Mouse (Mus musculus): Measurements from ENCODE around the gene Ttll7. TPM values are rescaled to one million over a fixed set of nuclear protein-coding genes. Genes with fewer than 3 reads are reported as not detected.

The Ttll7 gene
- polyA plus RNA-seq, 1 experiment, result not detected

GRCm38 (mm10) chr3:146848112-146848511, 4.1 kb upstream of the Ttll7 start:
- Histone ChIP-seq H3K27me3 (ENCODE audit: control insufficient read depth) (peaks cover 10% of the 10 kb centered on the region), H3K9me3 (ENCODE audit: control insufficient read depth, low read length) (no peaks in the 10 kb centered on the region), H3K4me3 (replicated peaks) (no peak overlapping the region), H3K4me1 (ENCODE audit: control insufficient read depth) (no peaks in the 10 kb centered on the region; the same call in 1 of the 2 replicates), H3K36me3 (ENCODE audit: control insufficient read depth) (no peaks in the 10 kb centered on the region)
- TF ChIP-seq TAL1 (IDR thresholded peaks at IDR 0.05; ENCODE audit: low read length) (no peak), GATA1 (IDR thresholded peaks at IDR 0.05; ENCODE audit: low read length) (no peak)

- H3K9me3 ChIP-seq (ENCODE audit: control insufficient read depth, low read length), result no peaks in the 10 kb centered on the region
- no peaks in the 10 kb centered on the region for H3K36me3 ChIP-seq (ENCODE audit: control insufficient read depth)
- peaks cover 10% of the 10 kb centered on the region for H3K27me3 ChIP-seq (ENCODE audit: control insufficient read depth)
- no peak overlapping the region for H3K4me3 ChIP-seq (replicated peaks)
- TF ChIP-seq TAL1 (IDR thresholded peaks at IDR 0.05; ENCODE audit: low read length) (no peak), GATA1 (IDR thresholded peaks at IDR 0.05; ENCODE audit: low read length) (no peak)
- no peaks in the 10 kb centered on the region; the same call in 1 of the 2 replicates for H3K4me1 ChIP-seq (ENCODE audit: control insufficient read depth)
Measured at GRCm38 (mm10) chr3:146849360-146849759, 2.8 kb upstream of the Ttll7 start.

- H3K4me1 ChIP-seq (ENCODE audit: control insufficient read depth), result no peaks in the 10 kb centered on the region; the same call in 1 of the 2 replicates
- no peaks in the 10 kb centered on the region for H3K9me3 ChIP-seq (ENCODE audit: control insufficient read depth, low read length)
- no peaks in the 10 kb centered on the region for H3K36me3 ChIP-seq (ENCODE audit: control insufficient read depth)
- TF ChIP-seq TAL1 (IDR thresholded peaks at IDR 0.05; ENCODE audit: low read length) (no peak), GATA1 (IDR thresholded peaks at IDR 0.05; ENCODE audit: low read length) (no peak)
- H3K27me3 ChIP-seq (ENCODE audit: control insufficient read depth), result peaks cover 10% of the 10 kb centered on the region
- no peak overlapping the region for H3K4me3 ChIP-seq (replicated peaks)
Measured at GRCm38 (mm10) chr3:146854473-146855087, 2.4 kb downstream of the Ttll7 start.

GRCm38 (mm10) chr3:146857373-146857772, 5.2 kb downstream of the Ttll7 start:
- no peaks in the 10 kb centered on the region for H3K36me3 ChIP-seq (ENCODE audit: control insufficient read depth)
- H3K4me3 ChIP-seq (replicated peaks), result no peak overlapping the region
- H3K4me1 ChIP-seq (ENCODE audit: control insufficient read depth), result no peaks in the 10 kb centered on the region
- no peaks in the 10 kb centered on the region for H3K9me3 ChIP-seq (ENCODE audit: control insufficient read depth, low read length)
- TF ChIP-seq TAL1 (IDR thresholded peaks at IDR 0.05; ENCODE audit: low read length) (no peak), GATA1 (IDR thresholded peaks at IDR 0.05; ENCODE audit: low read length) (no peak)
- H3K27me3 ChIP-seq (ENCODE audit: control insufficient read depth), result peaks cover 4% of the 10 kb centered on the region

GRCm38 (mm10) chr3:146860308-146860707, 8.1 kb downstream of the Ttll7 start:
- Histone ChIP-seq H3K9me3 (ENCODE audit: control insufficient read depth, low read length) (no peaks in the 10 kb centered on the region), H3K4me3 (replicated peaks) (no peak overlapping the region), H3K36me3 (ENCODE audit: control insufficient read depth) (no peaks in the 10 kb centered on the region), H3K27me3 (ENCODE audit: control insufficient read depth) (no peaks in the 10 kb centered on the region), H3K4me1 (ENCODE audit: control insufficient read depth) (no peaks in the 10 kb centered on the region)
- TF ChIP-seq TAL1 (IDR thresholded peaks at IDR 0.05; ENCODE audit: low read length) (no peak), GATA1 (IDR thresholded peaks at IDR 0.05; ENCODE audit: low read length) (no peak)

- TF ChIP-seq GATA1 (IDR thresholded peaks at IDR 0.05; ENCODE audit: low read length), result no peak
- no peak for TF ChIP-seq TAL1 (IDR thresholded peaks at IDR 0.05; ENCODE audit: low read length)
- no peaks in the 10 kb centered on the region for H3K36me3 ChIP-seq (ENCODE audit: control insufficient read depth)
- H3K4me3 ChIP-seq (replicated peaks), result no peak overlapping the region
- no peaks in the 10 kb centered on the region for H3K9me3 ChIP-seq (ENCODE audit: control insufficient read depth, low read length)
- no peaks in the 10 kb centered on the region for H3K4me1 ChIP-seq (ENCODE audit: control insufficient read depth)
- H3K27me3 ChIP-seq (ENCODE audit: control insufficient read depth), result no peaks in the 10 kb centered on the region
Measured at GRCm38 (mm10) chr3:146866563-146866962, 14.4 kb downstream of the Ttll7 start.

- no peaks in the 10 kb centered on the region for H3K9me3 ChIP-seq (ENCODE audit: control insufficient read depth, low read length)
- TF ChIP-seq GATA1 (IDR thresholded peaks at IDR 0.05; ENCODE audit: low read length) (no peak), TAL1 (IDR thresholded peaks at IDR 0.05; ENCODE audit: low read length) (no peak)
- no peaks in the 10 kb centered on the region for H3K36me3 ChIP-seq (ENCODE audit: control insufficient read depth)
- H3K27me3 ChIP-seq (ENCODE audit: control insufficient read depth), result no peaks in the 10 kb centered on the region
- no peaks in the 10 kb centered on the region for H3K4me1 ChIP-seq (ENCODE audit: control insufficient read depth)
- no peak overlapping the region for H3K4me3 ChIP-seq (replicated peaks)
Measured at GRCm38 (mm10) chr3:146871954-146872353, 19.8 kb downstream of the Ttll7 start.

GRCm38 (mm10) chr3:146875929-146876328, 23.8 kb downstream of the Ttll7 start:
- peaks cover 16% of the 10 kb centered on the region for H3K9me3 ChIP-seq (ENCODE audit: control insufficient read depth, low read length)
- TF ChIP-seq GATA1 (IDR thresholded peaks at IDR 0.05; ENCODE audit: low read length) (no peak), TAL1 (IDR thresholded peaks at IDR 0.05; ENCODE audit: low read length) (no peak)
- no peak overlapping the region for H3K4me3 ChIP-seq (replicated peaks)
- no peaks in the 10 kb centered on the region for H3K36me3 ChIP-seq (ENCODE audit: control insufficient read depth)
- no peaks in the 10 kb centered on the region for H3K27me3 ChIP-seq (ENCODE audit: control insufficient read depth)
- no peaks in the 10 kb centered on the region for H3K4me1 ChIP-seq (ENCODE audit: control insufficient read depth)

- Histone ChIP-seq H3K4me1 (ENCODE audit: control insufficient read depth) (no peaks in the 10 kb centered on the region), H3K9me3 (ENCODE audit: control insufficient read depth, low read length) (no peaks in the 10 kb centered on the region; the same call in 1 of the 2 replicates), H3K4me3 (replicated peaks) (no peak overlapping the region), H3K36me3 (ENCODE audit: control insufficient read depth) (no peaks in the 10 kb centered on the region), H3K27me3 (ENCODE audit: control insufficient read depth) (no peaks in the 10 kb centered on the region)
- TF ChIP-seq TAL1 (IDR thresholded peaks at IDR 0.05; ENCODE audit: low read length) (no peak), GATA1 (IDR thresholded peaks at IDR 0.05; ENCODE audit: low read length) (no peak)
Measured at GRCm38 (mm10) chr3:146893931-146894330, 41.8 kb downstream of the Ttll7 start.

GRCm38 (mm10) chr3:146896581-146896980, 44.4 kb downstream of the Ttll7 start:
- Histone ChIP-seq H3K4me1 (ENCODE audit: control insufficient read depth) (no peaks in the 10 kb centered on the region), H3K36me3 (ENCODE audit: control insufficient read depth) (no peaks in the 10 kb centered on the region), H3K27me3 (ENCODE audit: control insufficient read depth) (no peaks in the 10 kb centered on the region), H3K4me3 (replicated peaks) (no peak overlapping the region), H3K9me3 (ENCODE audit: control insufficient read depth, low read length) (no peaks in the 10 kb centered on the region)
- no peak for TF ChIP-seq GATA1 (IDR thresholded peaks at IDR 0.05; ENCODE audit: low read length)
- TF ChIP-seq TAL1 (IDR thresholded peaks at IDR 0.05; ENCODE audit: low read length), result no peak

Data from erythroblast, embryonic 14.5 days (primary cell).